Comparison of ENCODE assay signal across 8 mouse cellular contexts in genomic region chr2:73910571-73911174, GRCm38 (mm10). TPM values are rescaled to one million over a fixed set of nuclear protein-coding genes. Genes with fewer than 3 reads are reported as not detected.
DNase-seq lines count a peak whose midpoint lies in the region; ATAC-seq and TF ChIP-seq lines count a peak whose summit lies in the region.

No protein-coding gene starts in this region.

- POLR2A ChIA-PET in Patski (lab: Charles Lee): no interaction called here

- no peaks in the 10 kb centered on the region for H3K27me3 ChIP-seq in Patski
- no peaks in the 10 kb centered on the region for H3K27me3 ChIP-seq in hindbrain, embryonic 13.5 days

- under 1% methylated on average over 38 of the region's 50 CpGs for WGBS in hindbrain, embryonic 13.5 days
- 2% methylated on average over 42 of the region's 50 CpGs for WGBS in macrophage (ENCODE audit: missing documents)

- no peak for TF ChIP-seq CTCF in Patski (IDR thresholded peaks at IDR 0.05)

- in situ Hi-C loops in Patski (cut with MboI; ENCODE audit: low pct_unique_long_range_greater_than_20kb): no loop called here

- peak overlapping the region; percentile 94 for H3K27ac ChIP-seq in hindbrain, embryonic 13.5 days
- H3K27ac ChIP-seq in macrophage: peak overlapping the region; percentile 39

- ATAC-seq in Patski: peak; percentile 48
- ATAC-seq in hindbrain, embryonic 13.5 days (ENCODE audit: low FRiP score): peak; percentile 56

- peaks cover 20% of the 10 kb centered on the region for H3K79me2 ChIP-seq in macrophage (ENCODE audit: inconsistent target)

- peaks cover 18% of the 10 kb centered on the region for H3K4me1 ChIP-seq in hindbrain, embryonic 13.5 days (replicated peaks)

- DNase-seq in Patski (ENCODE audit: low read depth, low spot score): peak; percentile 17
- DNase-seq in cerebellum, postnatal 14 days: peak; percentile 70 to 80
- DNase-seq in frontal cortex, postnatal 25 days (ENCODE audit: low spot score in 2 of 2): peak; percentile 15 to 21
- peak; percentile 36 to 38 for DNase-seq in left cerebral cortex, adult 18-20 months (ENCODE audit: low spot score in 2 of 2)
- peak; percentile 36 to 52 for DNase-seq in right cerebral cortex, adult 2 months (ENCODE audit: low spot score in 2 of 2)
- DNase-seq in urinary bladder, postnatal 25 days (ENCODE audit: low spot score): peak; percentile 41

- peak overlapping the region; percentile 89 for H3K4me2 ChIP-seq in hindbrain, embryonic 13.5 days

- CTCF ChIA-PET in Patski (lab: Charles Lee): no interaction called here

- H3K9ac ChIP-seq in hindbrain, embryonic 13.5 days: peak overlapping the region; percentile 100

- peak overlapping the region; percentile 99 for H3K4me3 ChIP-seq in hindbrain, embryonic 13.5 days
- H3K4me3 ChIP-seq in macrophage (ENCODE audit: inconsistent target): peak overlapping the region; percentile 54

- no peaks in the 10 kb centered on the region for H3K9me3 ChIP-seq in hindbrain, embryonic 13.5 days

- H3K36me3 ChIP-seq in hindbrain, embryonic 13.5 days: peaks cover 31% of the 10 kb centered on the region
- peaks cover 29% of the 10 kb centered on the region for H3K36me3 ChIP-seq in macrophage (ENCODE audit: inconsistent target)

RNA-seq across cellular contexts. Expression of gene Atp5g3, which starts 0.5 kb away (rescaled TPM):
- 1,383 TPM for polyA plus RNA-seq in Patski (2021)
- polyA plus RNA-seq in hindbrain, embryonic 13.5 days (2015; fragmentation: Nextera tagmentation; extraction: Ambion mirVana): 1,071 and 1,119 TPM in 2 replicates
- total RNA-seq in left cerebral cortex, adult 18-20 months (2021): 100 to 1,000 TPM; 532 to 549 TPM
- total RNA-seq in macrophage (2018; cell fraction: chromatin; rRNA removed): 100 to 1,000 TPM in 2 of 26 experiments, 10 to 100 TPM in 24; 30.7 to 111 (median 68.6) TPM
- 100 to 1,000 TPM; 213 to 286 (median 253) TPM for total RNA-seq in macrophage (2018; cell fraction: cytosol; rRNA removed)
- 100 to 1,000 TPM in 10 of 26 experiments, 10 to 100 TPM in 16; 45.7 to 148 (median 91.8) TPM for total RNA-seq in macrophage (2018; cell fraction: nucleus; rRNA removed)
- polyA plus RNA-seq in macrophage (2018): 98.3 to 493 TPM (median 320 TPM) in 3 replicates

RNA-seq across cellular contexts. Expression of gene Atf2, which starts 18.2 kb away (rescaled TPM):
- polyA plus RNA-seq in Patski (2021) (55.1 TPM), macrophage (2018) (17.7 to 30.7 TPM (median 22.7 TPM) in 3 replicates)
- 114 and 115 TPM in 2 replicates for polyA plus RNA-seq in hindbrain, embryonic 13.5 days (2015; fragmentation: Nextera tagmentation; extraction: Ambion mirVana)
- total RNA-seq in left cerebral cortex, adult 18-20 months (2021): 100 to 1,000 TPM; 163 to 182 TPM
- 100 to 1,000 TPM in 19 of 26 experiments, 10 to 100 TPM in 7; 87.7 to 153 (median 112) TPM for total RNA-seq in macrophage (2018; cell fraction: chromatin; rRNA removed)
- total RNA-seq in macrophage (2018; cell fraction: cytosol; rRNA removed): 10 to 100 TPM; 33.1 to 50.4 (median 37.3) TPM
- 100 to 1,000 TPM in 5 of 26 experiments, 10 to 100 TPM in 21; 51.9 to 144 (median 79.7) TPM for total RNA-seq in macrophage (2018; cell fraction: nucleus; rRNA removed)

Comparison
In these comparisons a context has a peak if more than half of its experiments do, and no peak if none do; other contexts are left out.
1. Peak in every context shown above with its lines: DNase-seq, ATAC-seq, H3K4me3 ChIP-seq and H3K27ac ChIP-seq.
2. DNase-seq: peak in every context shown above with its lines; median percentile 75 in cerebellum, postnatal 14 days; 44 in right cerebral cortex, adult 2 months; 41 in urinary bladder, postnatal 25 days; 37 in left cerebral cortex, adult 18-20 months; 18 in frontal cortex, postnatal 25 days; 17 in Patski.